Mouse (Mus musculus): ENCODE measurements at regions not wholly inside any gene's neighbourhood (a gene's known extent, or its start where the extent isn't known, plus 50 kb on each side); places are given as distances from the start of the nearest gene placed in this dataset.

- TF ChIP-seq ZC3H11A (IDR thresholded peaks at IDR 0.05; ENCODE audit: borderline replicate concordance, low read depth, low read length) (no peak), CHD2 (IDR thresholded peaks at IDR 0.05; ENCODE audit: low read depth, low read length) (no peak), MAFK (IDR thresholded peaks at IDR 0.05; ENCODE audit: insufficient read depth, low read depth, low read length) (no peak), HCFC1 (IDR thresholded peaks at IDR 0.05; ENCODE audit: borderline replicate concordance, insufficient read depth, low read length) (no peak), ZNF384 (IDR thresholded peaks at IDR 0.05; ENCODE audit: low read depth, low read length) (no peak)
- Histone ChIP-seq H3K9me3 (ENCODE audit: control insufficient read depth, insufficient read depth, low read depth, low read length) (no peaks in the 10 kb centered on the region), H3K4me3 (ENCODE audit: insufficient read depth in 1 of 2, low read depth in 1 of 2, low read length in 2 of 2, poor library complexity in 1 of 2, severe bottlenecking in 1 of 2) (no peak overlapping the region), H3K27ac (ENCODE audit: insufficient read depth, low read depth, low read length, poor library complexity, severe bottlenecking) (no peak overlapping the region), H3K4me1 (ENCODE audit: control insufficient read depth in 2 of 2, insufficient read depth in 2 of 2, low read length in 2 of 2, poor library complexity in 1 of 2) (no peaks in the 10 kb centered on the region), H3K36me3 (ENCODE audit: control insufficient read depth, insufficient read depth, low read length, poor library complexity, severe bottlenecking) (no peaks in the 10 kb centered on the region), H3K9ac (ENCODE audit: insufficient read depth, low read depth, low read length, poor library complexity, severe bottlenecking) (no peak overlapping the region)
- in situ Hi-C loops (cut with MboI; ENCODE audit: low sequenced_read_pairs in 2 of 2, unreplicated experiment in 2 of 2): no loop called here
- DNase-seq (ENCODE audit: low read depth, low spot score): no peak
Observed at GRCm38 (mm10) chr10:108048426-108048825, 113.6 kb upstream of the Ppp1r12a start.

- Histone ChIP-seq H3K4me1 (ENCODE audit: control insufficient read depth in 2 of 2, insufficient read depth in 2 of 2, low read length in 2 of 2, poor library complexity in 1 of 2) (no peaks in the 10 kb centered on the region), H3K27ac (ENCODE audit: insufficient read depth, low read depth, low read length, poor library complexity, severe bottlenecking) (no peak overlapping the region), H3K36me3 (ENCODE audit: control insufficient read depth, insufficient read depth, low read length, poor library complexity, severe bottlenecking) (no peaks in the 10 kb centered on the region), H3K9me3 (ENCODE audit: control insufficient read depth, insufficient read depth, low read depth, low read length) (no peaks in the 10 kb centered on the region), H3K9ac (ENCODE audit: insufficient read depth, low read depth, low read length, poor library complexity, severe bottlenecking) (no peak overlapping the region), H3K4me3 (ENCODE audit: insufficient read depth in 1 of 2, low read depth in 1 of 2, low read length in 2 of 2, poor library complexity in 1 of 2, severe bottlenecking in 1 of 2) (no peak overlapping the region)
- DNase-seq (ENCODE audit: low read depth, low spot score): no peak
- TF ChIP-seq MAFK (IDR thresholded peaks at IDR 0.05; ENCODE audit: insufficient read depth, low read depth, low read length) (no peak), ZNF384 (IDR thresholded peaks at IDR 0.05; ENCODE audit: low read depth, low read length) (no peak), CHD2 (IDR thresholded peaks at IDR 0.05; ENCODE audit: low read depth, low read length) (no peak), HCFC1 (IDR thresholded peaks at IDR 0.05; ENCODE audit: borderline replicate concordance, insufficient read depth, low read length) (no peak), ZC3H11A (IDR thresholded peaks at IDR 0.05; ENCODE audit: borderline replicate concordance, low read depth, low read length) (no peak)
- in situ Hi-C loops (cut with MboI; ENCODE audit: low sequenced_read_pairs in 2 of 2, unreplicated experiment in 2 of 2): no loop called here
Observed at GRCm38 (mm10) chr10:108043519-108043918, 118.5 kb upstream of the Ppp1r12a start.

GRCm38 (mm10) chr10:108040027-108040426 is 122.0 kb upstream of the Ppp1r12a start:
- in situ Hi-C loops (cut with MboI; ENCODE audit: low sequenced_read_pairs in 2 of 2, unreplicated experiment in 2 of 2): no loop called here
- DNase-seq (ENCODE audit: low read depth, low spot score): no peak
- Histone ChIP-seq H3K36me3 (ENCODE audit: control insufficient read depth, insufficient read depth, low read length, poor library complexity, severe bottlenecking) (no peaks in the 10 kb centered on the region), H3K9ac (ENCODE audit: insufficient read depth, low read depth, low read length, poor library complexity, severe bottlenecking) (no peak overlapping the region), H3K4me1 (ENCODE audit: control insufficient read depth in 2 of 2, insufficient read depth in 2 of 2, low read length in 2 of 2, poor library complexity in 1 of 2) (no peaks in the 10 kb centered on the region), H3K9me3 (ENCODE audit: control insufficient read depth, insufficient read depth, low read depth, low read length) (no peaks in the 10 kb centered on the region), H3K27ac (ENCODE audit: insufficient read depth, low read depth, low read length, poor library complexity, severe bottlenecking) (no peak overlapping the region), H3K4me3 (ENCODE audit: insufficient read depth in 1 of 2, low read depth in 1 of 2, low read length in 2 of 2, poor library complexity in 1 of 2, severe bottlenecking in 1 of 2) (no peak overlapping the region)
- no peak for TF ChIP-seq HCFC1 (IDR thresholded peaks at IDR 0.05; ENCODE audit: borderline replicate concordance, insufficient read depth, low read length)
- no peak for TF ChIP-seq ZNF384 (IDR thresholded peaks at IDR 0.05; ENCODE audit: low read depth, low read length)
- TF ChIP-seq MAFK (IDR thresholded peaks at IDR 0.05; ENCODE audit: insufficient read depth, low read depth, low read length): no peak
- TF ChIP-seq ZC3H11A (IDR thresholded peaks at IDR 0.05; ENCODE audit: borderline replicate concordance, low read depth, low read length): no peak
- no peak for TF ChIP-seq CHD2 (IDR thresholded peaks at IDR 0.05; ENCODE audit: low read depth, low read length)

DNA sequence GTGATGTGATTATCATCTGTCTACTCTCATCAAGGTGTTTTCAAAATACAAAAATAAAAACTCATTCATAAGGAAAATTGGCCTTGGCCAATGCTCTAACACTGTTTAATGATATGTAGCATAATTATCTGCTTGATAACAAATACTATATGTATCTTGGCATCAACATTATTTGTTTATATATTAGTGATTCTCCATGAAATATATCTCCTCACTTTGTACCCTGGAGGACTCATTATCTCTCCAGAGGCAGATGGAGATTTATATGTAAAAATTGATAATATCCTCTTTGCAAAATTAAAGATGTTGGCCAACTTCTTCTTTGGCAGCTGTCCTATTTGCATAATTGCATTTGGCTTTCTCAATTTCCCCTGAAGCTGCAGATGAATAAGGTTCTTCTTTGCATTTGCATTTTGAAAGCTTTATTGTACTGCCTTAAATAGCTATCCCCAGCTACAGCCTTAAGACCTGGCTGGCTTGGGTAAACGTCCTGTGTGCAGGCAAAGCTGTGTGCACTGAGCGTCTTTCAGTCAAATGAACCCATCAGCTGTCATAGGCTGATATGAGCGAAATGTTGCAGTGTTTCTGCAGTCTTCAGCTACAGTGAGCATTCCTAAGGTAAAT is 124.7 kb upstream of the Otogl start:
- TF ChIP-seq ZC3H11A (IDR thresholded peaks at IDR 0.05; ENCODE audit: borderline replicate concordance, low read depth, low read length) (no peak), HCFC1 (IDR thresholded peaks at IDR 0.05; ENCODE audit: borderline replicate concordance, insufficient read depth, low read length) (no peak), ZNF384 (IDR thresholded peaks at IDR 0.05; ENCODE audit: low read depth, low read length) (no peak), CHD2 (IDR thresholded peaks at IDR 0.05; ENCODE audit: low read depth, low read length) (no peak), MAFK (IDR thresholded peaks at IDR 0.05; ENCODE audit: insufficient read depth, low read depth, low read length) (no peak)
- H3K9me3 ChIP-seq (ENCODE audit: control insufficient read depth, insufficient read depth, low read depth, low read length): no peaks in the 10 kb centered on the region
- H3K4me1 ChIP-seq (ENCODE audit: control insufficient read depth in 2 of 2, insufficient read depth in 2 of 2, low read length in 2 of 2, poor library complexity in 1 of 2): no peaks in the 10 kb centered on the region
- no peak overlapping the region for H3K9ac ChIP-seq (ENCODE audit: insufficient read depth, low read depth, low read length, poor library complexity, severe bottlenecking)
- H3K27ac ChIP-seq (ENCODE audit: insufficient read depth, low read depth, low read length, poor library complexity, severe bottlenecking): no peak overlapping the region
- no peak overlapping the region for H3K4me3 ChIP-seq (ENCODE audit: insufficient read depth in 1 of 2, low read depth in 1 of 2, low read length in 2 of 2, poor library complexity in 1 of 2, severe bottlenecking in 1 of 2)
- in situ Hi-C loops (cut with MboI; ENCODE audit: low sequenced_read_pairs in 2 of 2, unreplicated experiment in 2 of 2): no loop called here
- DNase-seq (ENCODE audit: low read depth, low spot score): no peak
- H3K36me3 ChIP-seq (ENCODE audit: control insufficient read depth, insufficient read depth, low read length, poor library complexity, severe bottlenecking): no peaks in the 10 kb centered on the region

Data from ES-E14 (cell line).